In the genomic region with DNA sequence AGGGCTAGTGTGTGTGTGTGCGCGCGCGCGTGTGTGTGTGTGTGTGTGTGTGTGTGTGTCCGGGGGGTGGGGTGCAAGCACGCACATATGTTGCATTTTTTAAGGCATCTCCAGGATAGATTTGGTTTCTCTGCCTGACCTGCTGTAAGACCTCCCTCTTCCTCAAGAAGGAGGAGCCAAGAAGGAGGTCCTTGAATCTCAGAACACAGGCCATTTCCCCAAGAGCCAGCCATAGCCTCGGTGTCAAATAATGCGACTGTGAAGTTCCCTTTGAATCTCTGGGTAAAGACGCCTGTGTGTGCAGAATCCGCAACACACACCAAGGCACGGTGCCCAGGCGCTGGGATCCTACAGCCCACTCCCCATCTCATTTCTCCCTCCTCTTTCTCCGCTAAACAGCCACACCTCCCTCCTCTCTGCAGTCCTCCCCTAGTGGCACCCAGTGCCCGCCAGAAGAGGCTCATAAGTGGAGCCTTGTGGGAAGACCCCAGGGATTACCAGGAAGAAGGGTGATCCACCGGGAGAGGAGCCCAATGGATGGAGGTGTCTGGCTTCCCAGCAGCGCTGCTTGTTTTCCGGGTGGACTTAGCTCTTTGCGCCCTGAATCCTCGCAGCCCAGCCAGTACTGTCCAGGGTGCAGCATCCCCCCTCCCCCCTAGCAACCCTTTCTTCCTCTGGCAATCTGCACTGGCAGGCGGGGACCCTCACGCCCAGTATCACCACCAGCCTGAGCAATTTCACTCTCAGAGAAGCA, we compare ENCODE assay signal across 8 mouse cellular contexts.
DNase-seq lines count a peak whose midpoint lies in the region; ATAC-seq and TF ChIP-seq lines count a peak whose summit lies in the region.

No protein-coding gene starts in this region.

- no peak for TF ChIP-seq EP300 in heart, adult 2 months (IDR thresholded peaks at IDR 0.05; ENCODE audit: insufficient read depth, low read depth, low read length)

- ATAC-seq in kidney, embryonic 14.5 days (ENCODE audit: low FRiP score, low TSS enrichment): peak; percentile 78
- ATAC-seq in limb, embryonic 13.5 days (ENCODE audit: low FRiP score, low read depth): peak; percentile 74
- ATAC-seq in midbrain, embryonic 11.5 days (ENCODE audit: low FRiP score): peak; percentile 86

- 1% methylated on average over 22 of the region's 22 CpGs for WGBS in embryonic facial prominence, embryonic 10.5 days
- WGBS in heart, adult 2 months: 6% methylated on average over 22 of the region's 22 CpGs
- WGBS in kidney, embryonic 14.5 days: under 1% methylated on average over 22 of the region's 22 CpGs
- WGBS in limb, embryonic 13.5 days: under 1% methylated on average over 22 of the region's 22 CpGs
- WGBS in midbrain, embryonic 11.5 days: 2% methylated on average over 22 of the region's 22 CpGs
- 5% methylated on average over 22 of the region's 22 CpGs for WGBS in small intestine, adult 2 months

- H3K27me3 ChIP-seq in embryonic facial prominence, embryonic 10.5 days (replicated peaks; ENCODE audit: low read depth, poor library complexity, severe bottlenecking): peaks cover 53% of the 10 kb centered on the region
- H3K27me3 ChIP-seq in heart, adult 2 months (ENCODE audit: control insufficient read depth, insufficient read depth, low read length): 0 out of 2 replicates have a peak, but pooled peaks cover 3% of the 10 kb centered on the region
- H3K27me3 ChIP-seq in kidney, embryonic 14.5 days (ENCODE audit: control insufficient read depth, insufficient read depth, low read length): 0 out of 2 replicates have a peak, but pooled peaks cover 4% of the 10 kb centered on the region
- peaks cover 31% of the 10 kb centered on the region for H3K27me3 ChIP-seq in limb, embryonic 13.5 days
- peaks cover 27% of the 10 kb centered on the region for H3K27me3 ChIP-seq in midbrain, embryonic 11.5 days (ENCODE audit: control insufficient read depth, insufficient read depth, low read length)
- H3K27me3 ChIP-seq in small intestine, adult 2 months (ENCODE audit: control insufficient read depth, insufficient read depth, low read length): 0 out of 2 replicates have a peak, but pooled peaks cover 11% of the 10 kb centered on the region

- no peaks in the 10 kb centered on the region for H3K9me3 ChIP-seq in embryonic facial prominence, embryonic 10.5 days
- no peaks in the 10 kb centered on the region for H3K9me3 ChIP-seq in kidney, embryonic 14.5 days (ENCODE audit: control insufficient read depth, low read length)
- H3K9me3 ChIP-seq in limb, embryonic 13.5 days: no peaks in the 10 kb centered on the region
- no peaks in the 10 kb centered on the region for H3K9me3 ChIP-seq in midbrain, embryonic 11.5 days (ENCODE audit: control insufficient read depth, low read length)

- H3K4me3 ChIP-seq in embryonic facial prominence, embryonic 10.5 days: peak overlapping the region; percentile 74
- H3K4me3 ChIP-seq in heart, adult 2 months: peak overlapping the region; percentile 60
- H3K4me3 ChIP-seq in kidney, embryonic 14.5 days (ENCODE audit: low read length): peak overlapping the region; percentile 72
- H3K4me3 ChIP-seq in limb, embryonic 13.5 days: peak overlapping the region; percentile 77
- H3K4me3 ChIP-seq in midbrain, embryonic 11.5 days (ENCODE audit: low read depth, low read length): peak overlapping the region; percentile 62
- peak overlapping the region; percentile 70 for H3K4me3 ChIP-seq in small intestine, adult 2 months (ENCODE audit: low read depth, low read length)

- peaks cover 25% of the 10 kb centered on the region for H3K4me1 ChIP-seq in embryonic facial prominence, embryonic 10.5 days
- peaks cover 8% of the 10 kb centered on the region for H3K4me1 ChIP-seq in heart, adult 2 months (ENCODE audit: control insufficient read depth, insufficient read depth, low read length)
- peaks cover 7% of the 10 kb centered on the region; the same call in 1 of the 2 replicates for H3K4me1 ChIP-seq in kidney, embryonic 14.5 days (ENCODE audit: control insufficient read depth, insufficient read depth, low read length)
- H3K4me1 ChIP-seq in limb, embryonic 13.5 days: peaks cover 34% of the 10 kb centered on the region
- H3K4me1 ChIP-seq in midbrain, embryonic 11.5 days (ENCODE audit: control insufficient read depth, insufficient read depth, low read length): peaks cover 4% of the 10 kb centered on the region; the same call in 1 of the 2 replicates
- H3K4me1 ChIP-seq in small intestine, adult 2 months (ENCODE audit: control insufficient read depth, insufficient read depth, insufficient read length, low read length): no peaks in the 10 kb centered on the region

- DNase-seq in spleen, postnatal 10 days (ENCODE audit: low spot score in 2 of 2): peak; percentile 9 to 21
- DNase-seq in spleen, adult 12 weeks (ENCODE audit: low spot score): no peak
- peak; percentile 68 for DNase-seq in embryonic facial prominence, embryonic 10.5 days (ENCODE audit: low spot score)
- DNase-seq in heart, adult 2 months: peak; percentile 49 to 58
- no peak for DNase-seq in midbrain, embryonic 11.5 days (ENCODE audit: low spot score, missing footprints)

- H3K27ac ChIP-seq in embryonic facial prominence, embryonic 10.5 days (replicated peaks): peak overlapping the region; percentile 89
- peak overlapping the region; percentile 65 for H3K27ac ChIP-seq in heart, adult 2 months
- peak overlapping the region; percentile 87 for H3K27ac ChIP-seq in kidney, embryonic 14.5 days (ENCODE audit: low read depth, low read length)
- peak overlapping the region; percentile 91 for H3K27ac ChIP-seq in limb, embryonic 13.5 days
- peak overlapping the region; percentile 68 for H3K27ac ChIP-seq in midbrain, embryonic 11.5 days (ENCODE audit: low read depth, low read length)
- peak overlapping the region; percentile 46; the same call in 1 of the 2 replicates for H3K27ac ChIP-seq in small intestine, adult 2 months (ENCODE audit: insufficient read depth, low read depth, low read length)

- H3K9ac ChIP-seq in heart, adult 2 months (ENCODE audit: low read depth, low read length): peak overlapping the region; percentile 83
- peak overlapping the region; percentile 84 for H3K9ac ChIP-seq in kidney, embryonic 14.5 days (ENCODE audit: low read depth, low read length)
- H3K9ac ChIP-seq in limb, embryonic 13.5 days: peak overlapping the region; percentile 87
- H3K9ac ChIP-seq in midbrain, embryonic 11.5 days (ENCODE audit: low read length): peak overlapping the region; percentile 86

- no peaks in the 10 kb centered on the region for H3K36me3 ChIP-seq in embryonic facial prominence, embryonic 10.5 days (replicated peaks)
- peaks cover 17% of the 10 kb centered on the region for H3K36me3 ChIP-seq in heart, adult 2 months (ENCODE audit: control insufficient read depth, insufficient read depth, low read length)
- H3K36me3 ChIP-seq in kidney, embryonic 14.5 days (ENCODE audit: control insufficient read depth, insufficient read depth, low read length): no peaks in the 10 kb centered on the region
- H3K36me3 ChIP-seq in limb, embryonic 13.5 days: no peaks in the 10 kb centered on the region
- H3K36me3 ChIP-seq in midbrain, embryonic 11.5 days (ENCODE audit: control insufficient read depth, insufficient read depth, low read length): no peaks in the 10 kb centered on the region
- H3K36me3 ChIP-seq in small intestine, adult 2 months (ENCODE audit: control insufficient read depth, insufficient read depth, low read length): no peaks in the 10 kb centered on the region

- intact Hi-C loops in heart, adult 2 months (cut with DNase I): loop anchor here (10.0 kb wide), 2 partner anchors 116 to 194 kb away; no protein-coding TSS in a partner anchor

- peak overlapping the region; percentile 90 for H3K4me2 ChIP-seq in kidney, embryonic 14.5 days (replicated peaks; ENCODE audit: low read depth, low read length)
- peak overlapping the region; percentile 85 for H3K4me2 ChIP-seq in limb, embryonic 13.5 days (replicated peaks)
- peak overlapping the region; percentile 90 for H3K4me2 ChIP-seq in midbrain, embryonic 11.5 days

- TF ChIP-seq POLR2A in heart, adult 2 months (IDR thresholded peaks at IDR 0.05; ENCODE audit: insufficient read depth, low read depth, low read length): 0 out of 2 replicates have a peak, but pooled peaks have one; percentile 40
- no peak for TF ChIP-seq POLR2A in small intestine, adult 2 months (IDR thresholded peaks at IDR 0.05; ENCODE audit: low read depth, low read length)

- TF ChIP-seq CTCF in heart, adult 2 months (IDR thresholded peaks at IDR 0.05): no peak
- TF ChIP-seq CTCF in small intestine, adult 2 months (IDR thresholded peaks at IDR 0.05; ENCODE audit: extremely low read depth, insufficient read length, insufficient replicate concordance, low read depth, low read length): no peak

- H3K79me2 ChIP-seq in heart, adult 2 months (replicated peaks; ENCODE audit: control insufficient read depth, insufficient read depth, low read length): 0 out of 2 replicates have a peak, but pooled peaks cover 1% of the 10 kb centered on the region

Comparison
In these comparisons a context has a peak if more than half of its experiments do, and no peak if none do; other contexts are left out.
1. DNase-seq: peak in spleen, postnatal 10 days (2 of 2), embryonic facial prominence, embryonic 10.5 days (single experiment) and heart, adult 2 months (2 of 2); none in spleen, adult 12 weeks (single experiment) and midbrain, embryonic 11.5 days (single experiment).
2. Peak in every context shown above with its lines, with median percentiles within 50 percentile points of each other: H3K27ac ChIP-seq, H3K4me3 ChIP-seq, H3K9ac ChIP-seq, ATAC-seq and H3K4me2 ChIP-seq.